Mouse (Mus musculus): ENCODE results near the gene Ncor1.

The Ncor1 gene

DNA sequence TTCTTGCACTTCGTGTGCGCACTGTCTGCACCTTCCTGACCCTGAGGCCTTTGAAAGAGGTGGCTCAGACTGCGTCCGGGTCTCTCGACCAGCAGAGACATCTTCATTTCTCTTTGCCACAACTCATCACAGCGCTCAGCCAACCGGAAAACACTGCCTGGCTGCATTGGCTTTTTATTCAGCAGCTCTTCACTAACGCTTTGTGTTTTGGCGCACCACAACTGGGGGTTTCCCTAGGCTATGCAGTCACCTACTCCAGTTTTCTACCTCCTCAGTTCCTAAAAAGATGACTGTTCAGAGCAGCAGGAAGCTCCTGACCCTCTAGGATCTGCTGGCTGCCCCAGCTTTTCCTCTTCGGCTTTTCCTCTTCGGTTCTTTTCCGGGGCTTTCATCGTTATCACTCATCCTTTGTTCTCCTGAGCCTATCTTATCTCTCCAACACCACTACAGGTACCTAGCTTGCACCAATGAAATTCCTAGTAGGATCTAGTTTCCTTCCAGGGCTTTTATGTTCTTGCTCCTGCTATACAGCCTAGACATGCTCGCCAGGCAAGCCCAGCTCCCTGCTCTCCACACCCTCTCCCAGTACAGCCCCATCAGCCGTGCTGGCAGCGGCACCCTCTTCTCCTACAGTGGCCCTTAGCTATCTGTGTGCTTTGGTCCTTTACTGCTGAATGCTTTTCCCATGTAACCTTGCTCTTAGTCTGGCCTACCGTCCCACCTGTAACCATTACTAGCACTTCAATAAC lies 191.7 kb downstream of the Ncor1 start:
- no peak for DNase-seq (ENCODE audit: low spot score in 2 of 2)
